Mouse (Mus musculus) C2C12 (cell line): ENCODE data around the gene Serpina3g.

Experiments used
- CTCF ChIP-seq: IDR thresholded peaks from one replicate; pipeline ENCODE4 v1.5.1; 2011; ENCODE audit not compliant: control insufficient read depth, insufficient read depth, insufficient read length
- MYOD1 ChIP-seq: IDR thresholded peaks from one replicate; pipeline ENCODE4 v1.6.1; 2011; ENCODE audit warnings: low read depth; ENCODE audit not compliant: control insufficient read depth, insufficient read length
- MYOG ChIP-seq: IDR thresholded peaks from one replicate; pipeline ENCODE4 v1.6.1; 2011; ENCODE audit not compliant: control insufficient read depth, insufficient read length; ENCODE audit errors: extremely low read depth
- USF1 ChIP-seq: IDR thresholded peaks from one replicate; pipeline ENCODE4 v1.6.1; 2011; ENCODE audit warnings: low read depth, mild to moderate bottlenecking, control low read depth, moderate library complexity

DNA sequence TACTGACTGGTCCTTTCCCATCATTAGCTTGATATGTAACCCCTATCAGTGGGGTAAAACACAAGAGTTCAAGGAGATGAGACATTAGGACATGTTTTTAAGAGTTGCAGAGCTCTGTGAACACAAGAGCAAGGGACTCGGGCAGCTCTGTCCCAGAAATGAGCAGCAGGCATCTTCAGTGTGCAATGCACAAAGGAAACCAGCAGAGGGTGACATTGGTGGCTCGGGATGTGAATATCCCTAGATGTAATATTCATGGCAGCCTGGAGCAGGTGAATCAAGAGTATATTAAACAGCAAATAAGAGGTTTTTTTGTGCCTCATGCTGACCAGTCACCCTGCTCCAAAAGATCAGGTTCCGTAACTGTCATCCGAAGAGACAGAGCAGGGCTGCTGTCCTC, 26.9 kb upstream of the Serpina3g start:
- no peak for TF ChIP-seq CTCF
- no peak for TF ChIP-seq MYOG
- no peak for TF ChIP-seq MYOD1
- TF ChIP-seq USF1, result no peak
